Comparison of ENCODE assay signal across 8 mouse cellular contexts in the genomic region with DNA sequence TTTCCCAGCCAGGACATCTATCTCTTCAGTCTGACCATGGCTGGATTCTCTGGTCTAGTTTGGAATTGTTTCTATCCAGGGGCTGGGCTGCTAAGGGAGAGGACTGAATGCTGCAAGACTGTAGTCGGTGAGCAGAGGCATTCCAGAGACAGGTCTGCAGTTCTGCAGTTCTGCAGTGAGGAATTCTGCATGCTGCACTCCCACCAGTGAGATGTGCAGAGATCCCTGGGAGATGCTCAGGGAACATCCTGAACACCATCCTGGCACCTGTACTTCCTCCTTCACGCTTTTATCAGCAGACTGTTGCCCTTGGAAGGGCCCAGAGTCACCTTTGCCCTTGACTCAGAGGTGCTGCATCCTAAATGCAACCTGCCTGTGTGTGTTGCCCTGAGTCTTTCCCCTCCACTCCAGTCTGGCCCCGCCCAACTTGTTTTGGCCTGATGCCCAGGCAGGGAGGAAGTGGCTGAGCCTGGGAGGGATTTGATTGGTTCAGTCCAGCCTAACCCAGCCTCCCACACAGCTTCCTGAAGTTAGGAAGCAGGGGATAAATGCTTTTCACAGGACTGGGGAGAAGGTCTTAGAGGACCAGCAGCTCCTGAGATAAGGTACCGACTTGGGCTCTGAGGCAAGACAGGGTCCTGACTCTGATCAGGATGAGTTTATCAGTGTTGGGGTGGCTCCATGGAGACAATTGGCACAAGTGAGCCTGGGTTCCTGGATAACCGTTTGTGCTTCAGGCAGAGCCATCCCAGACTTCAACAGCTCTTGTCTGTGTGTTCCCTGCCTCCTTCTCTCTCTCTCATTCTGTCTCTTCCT. TPM values are rescaled to one million over a fixed set of nuclear protein-coding genes. Genes with fewer than 3 reads are reported as not detected.
DNase-seq lines count a peak whose midpoint lies in the region; ATAC-seq and TF ChIP-seq lines count a peak whose summit lies in the region.
"Not testable (repeated sequence)": the region's sequence is repeated elsewhere in the genome, so short reads cannot be mapped to it uniquely, and the experiment has no call there.

Cyp4f16 (plus strand) TSS at position 508 of the 816 bp plus-strand sequence.

- H3K36me3 ChIP-seq in MEL (ENCODE audit: control insufficient read depth in 1 of 2, insufficient read depth in 2 of 2, low read length in 2 of 2); hindbrain, embryonic 10.5 days; lung, embryonic 16.5 days (ENCODE audit: control insufficient read depth, insufficient read depth, low read length); thymus, adult 2 months (ENCODE audit: control insufficient read depth, insufficient read depth, low read length): not testable (repeated sequence)

- peak; percentile 88 for DNase-seq in MEL (ENCODE audit: low read depth, low spot score)
- DNase-seq in cerebellum, adult 8-10 months, result peak; percentile 89
- DNase-seq in frontal cortex, adult 2 months (ENCODE audit: extremely low spot score in 1 of 2, low spot score in 1 of 2), result peak; percentile 27 to 81
- peak; percentile 67 for DNase-seq in hindbrain, embryonic 10.5 days (ENCODE audit: low spot score)
- DNase-seq in layer of hippocampus, adult 9-11 months, result peak; percentile 79
- peak; percentile 80 for DNase-seq in ovary, adult 18-20 months (ENCODE audit: low spot score)
- peak; percentile 81 for DNase-seq in thymus, adult 2 months

- peak within 1 kb of the TSS; percentile 61 for H3K4me2 ChIP-seq in lung, embryonic 16.5 days (ENCODE audit: low read depth, low read length)

- WGBS in hindbrain, embryonic 10.5 days, result 14% methylated on average over 5 of the region's 5 CpGs
- 6% methylated on average over 5 of the region's 5 CpGs for WGBS in lung, embryonic 16.5 days
- 7% methylated on average over 5 of the region's 5 CpGs for WGBS in thymus, adult 2 months

- H3K4me1 ChIP-seq in MEL (ENCODE audit: control insufficient read depth in 1 of 2, insufficient read depth in 2 of 2, low read length in 2 of 2); lung, embryonic 16.5 days (replicated peaks; ENCODE audit: control insufficient read depth, insufficient read depth, low read length): not testable (repeated sequence)
- peaks cover 12% of the 10 kb centered on the region for H3K4me1 ChIP-seq in hindbrain, embryonic 10.5 days (replicated peaks)
- H3K4me1 ChIP-seq in thymus, adult 2 months (replicated peaks; ENCODE audit: control insufficient read depth, insufficient read depth, low read length), result peaks cover 30% of the 10 kb centered on the region

- peak within 1 kb of the TSS; percentile 26 for H3K9ac ChIP-seq in MEL (ENCODE audit: control insufficient read depth, low read depth, low read length, poor library complexity, severe bottlenecking)
- H3K9ac ChIP-seq in lung, embryonic 16.5 days (ENCODE audit: low read length), result peak within 1 kb of the TSS; percentile 56

- H3K9me3 ChIP-seq in MEL (replicated peaks; ENCODE audit: insufficient read depth, low read length); hindbrain, embryonic 10.5 days; lung, embryonic 16.5 days (ENCODE audit: control insufficient read depth, low read length): not testable (repeated sequence)

- not testable (repeated sequence) for TF ChIP-seq RAD21 in MEL (IDR thresholded peaks at IDR 0.05; ENCODE audit: low read depth, low read length)

- peak in 1 of 2 experiments; percentile 63; a peak in 2 of 4 replicates for TF ChIP-seq POLR2A in MEL (IDR thresholded peaks at IDR 0.05; ENCODE audit: control insufficient read depth in 1 of 2, insufficient read depth in 1 of 2, low read depth in 1 of 2, low read length in 2 of 2, poor library complexity in 1 of 2)
- TF ChIP-seq POLR2A in thymus, adult 2 months (IDR thresholded peaks at IDR 0.05; ENCODE audit: control insufficient read depth, extremely low read depth, insufficient read depth, low read length, poor library complexity), result 0 out of 2 replicates have a peak, but pooled peaks have one; percentile 28

- H3K79me2 ChIP-seq in MEL (ENCODE audit: control insufficient read depth, insufficient read depth, low read length, poor library complexity), result not testable (repeated sequence)

- H3K27me3 ChIP-seq in MEL (ENCODE audit: control insufficient read depth in 1 of 2, insufficient read depth in 2 of 2, low read length in 2 of 2); hindbrain, embryonic 10.5 days (ENCODE audit: insufficient read depth, poor library complexity, severe bottlenecking); lung, embryonic 16.5 days (ENCODE audit: control insufficient read depth, insufficient read depth, low read depth, low read length); thymus, adult 2 months (ENCODE audit: control insufficient read depth, insufficient read depth, low read length): not testable (repeated sequence)

- TF ChIP-seq EP300 in MEL (IDR thresholded peaks at IDR 0.05; ENCODE audit: low read depth in 1 of 2, low read length in 2 of 2), result not testable (repeated sequence)

- peak within 1 kb of the TSS; percentile 56 to 96 for H3K4me3 ChIP-seq in MEL (ENCODE audit: control insufficient read depth in 1 of 2, insufficient read depth in 1 of 2, low read depth in 2 of 2, low read length in 2 of 2)
- peak within 1 kb of the TSS; percentile 49 for H3K4me3 ChIP-seq in hindbrain, embryonic 10.5 days
- H3K4me3 ChIP-seq in lung, embryonic 16.5 days (ENCODE audit: low read length), result peak within 1 kb of the TSS; percentile 58
- H3K4me3 ChIP-seq in thymus, adult 2 months (ENCODE audit: control insufficient read depth, insufficient read depth, low read length), result peak within 1 kb of the TSS; percentile 37

- TF ChIP-seq CTCF in MEL (IDR thresholded peaks at IDR 0.05 in 2 of 3, conservative IDR thresholded peaks at IDR 0.05 in 1 of 3; ENCODE audit: control insufficient read depth in 1 of 3, insufficient read depth in 1 of 3, low read depth in 2 of 3, low read length in 3 of 3, poor library complexity in 1 of 3, severe bottlenecking in 1 of 3); thymus, adult 2 months (IDR thresholded peaks at IDR 0.05; ENCODE audit: borderline replicate concordance, control insufficient read depth, extremely low read depth, insufficient read depth, low read length, poor library complexity): not testable (repeated sequence)

- H3K27ac ChIP-seq in MEL (ENCODE audit: control insufficient read depth, low read depth, low read length); lung, embryonic 16.5 days (ENCODE audit: low read length): not testable (repeated sequence)
- H3K27ac ChIP-seq in hindbrain, embryonic 10.5 days, result peak within 1 kb of the TSS; percentile 66; the same call in 1 of the 2 replicates
- H3K27ac ChIP-seq in thymus, adult 2 months (ENCODE audit: control insufficient read depth, insufficient read depth, low read length), result peak within 1 kb of the TSS; percentile 22; the same call in 1 of the 2 replicates

- peak; percentile 98 for ATAC-seq in lung, embryonic 16.5 days (ENCODE audit: low read depth)

TF ChIP-seq in MEL, 35 proteins besides CTCF, POLR2A, EP300 and RAD21:
- TF ChIP-seq ELF1 (IDR thresholded peaks at IDR 0.05; ENCODE audit: low read depth, low read length) (peak; percentile 79), HCFC1 (IDR thresholded peaks at IDR 0.05; ENCODE audit: low read depth, low read length) (peak; percentile 51), MAZ (IDR thresholded peaks at IDR 0.05; ENCODE audit: low read depth, low read length) (peak; percentile 75; the same call in 1 of the 2 replicates), GATA1 (IDR thresholded peaks at IDR 0.05; ENCODE audit: low read depth, low read length) (peak; percentile 9; the same call in 1 of the 2 replicates), SIN3A (IDR thresholded peaks at IDR 0.05; ENCODE audit: low read length) (peak; percentile 25; the same call in 1 of the 2 replicates), NELFE (IDR thresholded peaks at IDR 0.05; ENCODE audit: low read depth, low read length) (peak; percentile 54; the same call in 1 of the 2 replicates)
TF ChIP-seq in MEL: peak in this region for 6; not testable (repeated sequence) for 29.

RNA-seq across cellular contexts. Expression of gene Cyp4f16, which starts in this region (rescaled TPM):
- 5.2 and 5.7 TPM in 2 replicates for total RNA-seq in MEL (2012; rRNA removed)
- 1 to 10 TPM in 1 of 2 experiments, not detected in 1; 10.0 TPM for polyA plus RNA-seq in MEL (2012; ENCODE audit: insufficient read depth in 1 of 2, insufficient read length in 2 of 2, low read depth in 1 of 2, low replicate concordance in 2 of 2, missing spikeins in 1 of 2)
- 13.0 and 13.4 TPM in 2 replicates for polyA plus RNA-seq in frontal cortex, adult 2 months (2012; rRNA removed)
- polyA plus RNA-seq in hindbrain, embryonic 10.5 days (2016; fragmentation: Nextera tagmentation; extraction: Ambion mirVana), result 12.9 and 14.4 TPM in 2 replicates
- polyA plus RNA-seq in lung, embryonic 16.5 days (2015; fragmentation: Nextera tagmentation; extraction: Ambion mirVana), result 19.7 and 22.7 TPM in 2 replicates
- polyA plus RNA-seq in thymus, adult 2 months (2012; rRNA removed), result 17.0 and 18.4 TPM in 2 replicates
